Mouse (Mus musculus) forebrain, embryonic 11.5 days (tissue): ENCODE results near the gene Dcun1d5. TPM values are rescaled to one million over a fixed set of nuclear protein-coding genes. Genes with fewer than 3 reads are reported as not detected.

Experiments
- ATAC-seq: fragments of 200-750 bp; cut with Nextera tagmentation; replicated peaks from 2 replicates; pipeline ENCODE4 v1.8.0; 2017; ENCODE audit warnings: moderate TSS enrichment; ENCODE audit not compliant: low FRiP score
- DNase-seq: peaks from one replicate; pipeline ENCODE4 v3.0.0-alpha.2; 2017; ENCODE audit warnings: low spot score
- H3K27ac ChIP-seq: fragments of 300-500 bp; sonication (generic); 2 replicates; pipeline ENCODE4 v1.5.1; 2014; ENCODE audit warnings: low read depth, low read length
- H3K27me3 ChIP-seq: fragments of 300-500 bp; sonication (generic); 2 replicates; pipeline ENCODE4 v1.6.1; 2014; ENCODE audit warnings: mild to moderate bottlenecking, low read length, mixed read lengths; ENCODE audit not compliant: control insufficient read depth, insufficient read depth
- H3K36me3 ChIP-seq: fragments of 300-500 bp; sonication (generic); 2 replicates; pipeline ENCODE4 v1.6.1; 2014; ENCODE audit warnings: mild to moderate bottlenecking, low read length, moderate library complexity, mixed read lengths; ENCODE audit not compliant: control insufficient read depth, insufficient read depth
- H3K4me1 ChIP-seq: fragments of 300-500 bp; sonication (generic); replicated peaks from 2 replicates; pipeline ENCODE4 v1.6.1; 2014; ENCODE audit warnings: low read length, mixed read lengths; ENCODE audit not compliant: control insufficient read depth, insufficient read depth
- H3K4me2 ChIP-seq: fragments of 300-500 bp; sonication (generic); 2 replicates; pipeline ENCODE4 v1.6.1; 2014; ENCODE audit warnings: low read depth, mild to moderate bottlenecking, low read length, moderate library complexity, mixed read lengths; ENCODE audit not compliant: severe bottlenecking
- H3K4me3 ChIP-seq: fragments of 300-500 bp; sonication (generic); 2 replicates; pipeline ENCODE4 v1.5.1; 2014; ENCODE audit warnings: low read depth, low read length
- H3K9ac ChIP-seq: fragments of 300-500 bp; sonication (generic); 2 replicates; pipeline ENCODE4 v1.6.1; 2014; ENCODE audit warnings: low read length
- H3K9me3 ChIP-seq: fragments of 300-500 bp; sonication (generic); 2 replicates; pipeline ENCODE4 v1.6.1; 2016; ENCODE audit warnings: low read length, mixed read lengths; ENCODE audit not compliant: control insufficient read depth
- WGBS: fragments of 180-500 bp; shearing (Covaris S2); extraction: QIAGEN DNeasy Blood & Tissue Kit; methylation state at CpG from one replicate; pipeline ENCODE4 v1.1.7; 2014; 5-methylcytosine and 5-hydroxymethylcytosine counted together
- polyA plus RNA-seq: library from polyadenylated mRNA; unstranded; fragments of >200 nt; fragmentation: Nextera tagmentation; extraction: Ambion mirVana; gene quantifications from 2 replicates; pipeline ENCODE4 v1.2.1, GENCODE M21; 2014

The Dcun1d5 gene
- polyA plus RNA-seq, result 140 and 141 TPM in 2 replicates

DNA sequence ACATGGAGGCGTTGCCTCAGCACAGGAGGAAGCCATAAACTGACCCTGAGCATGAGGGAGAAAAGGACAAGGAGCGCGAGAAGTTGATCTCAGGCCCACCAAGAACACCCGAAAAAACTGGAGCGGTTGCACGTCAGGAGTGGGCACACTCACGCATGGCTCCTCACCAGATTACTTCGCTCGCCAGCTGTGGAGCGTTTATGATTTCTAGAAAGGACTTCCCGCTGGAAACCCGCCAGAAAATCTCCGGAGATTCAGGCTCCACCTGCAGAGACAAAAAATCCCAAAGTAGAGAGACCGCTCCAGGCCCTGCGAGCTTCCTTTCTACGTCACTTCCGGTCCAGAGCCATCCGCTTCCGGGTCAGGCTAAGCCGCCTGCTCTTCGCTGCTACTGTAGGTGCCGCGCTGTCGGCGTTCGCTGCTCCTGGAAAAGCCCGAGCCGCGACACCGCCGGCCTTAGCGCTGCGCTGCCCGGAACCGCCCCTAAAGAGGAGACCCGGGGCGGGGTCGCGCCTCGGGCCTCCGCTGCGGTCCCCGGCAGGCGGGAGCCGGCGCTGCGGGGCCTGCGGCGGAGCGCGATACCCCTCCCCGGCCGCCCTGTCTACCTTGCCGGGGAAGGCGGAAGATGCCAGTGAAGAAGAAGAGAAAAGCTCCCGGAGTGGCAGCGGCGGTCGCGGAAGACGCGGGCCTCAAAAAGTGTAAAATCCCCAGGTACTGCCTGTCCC is at the start of gene Dcun1d5, which contains the start of gene Dync2h1:
Gene Dcun1d5, plus strand, starts transcription at position 349 of the 725 bp plus-strand sequence.
Gene Dync2h1, minus strand, starts transcription at position 275 of the 725 bp plus-strand sequence.
- no peaks in the 10 kb centered on the region for H3K27me3 ChIP-seq
- no peaks in the 10 kb centered on the region for H3K9me3 ChIP-seq
- peak within 1 kb of the TSS; percentile 89 for H3K4me3 ChIP-seq
- peak within 1 kb of the TSS; percentile 84 for H3K4me2 ChIP-seq
- no peaks in the 10 kb centered on the region for H3K36me3 ChIP-seq
- ATAC-seq, result peak; percentile 99
- H3K4me1 ChIP-seq, result no peaks in the 10 kb centered on the region
- peak within 1 kb of the TSS; percentile 86 for H3K9ac ChIP-seq
- peak; percentile 91 for DNase-seq
- peak within 1 kb of the TSS; percentile 89 for H3K27ac ChIP-seq
- WGBS, result 1% methylated on average over 62 of the region's 62 CpGs

DNA sequence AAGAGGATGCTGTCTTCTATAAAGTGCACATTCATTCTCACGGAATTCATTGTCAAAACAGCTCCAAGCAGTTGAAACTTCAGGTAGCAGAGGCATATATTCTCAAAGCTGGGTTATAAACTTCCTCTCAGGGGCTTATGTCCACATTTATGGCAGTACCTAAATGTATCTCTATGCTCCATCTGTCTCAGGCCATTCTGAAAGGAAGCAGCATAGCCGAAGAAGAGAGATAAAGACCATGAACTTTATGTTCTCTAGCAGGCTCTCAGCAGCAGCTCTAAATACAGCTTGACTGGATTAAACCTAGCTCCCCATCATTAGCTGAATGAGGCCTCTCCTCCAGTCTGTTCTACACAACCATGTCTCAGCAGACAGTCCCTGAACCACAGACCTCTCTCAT is 29.9 kb upstream of the Dcun1d5 start:
- ATAC-seq, result no peak

DNA sequence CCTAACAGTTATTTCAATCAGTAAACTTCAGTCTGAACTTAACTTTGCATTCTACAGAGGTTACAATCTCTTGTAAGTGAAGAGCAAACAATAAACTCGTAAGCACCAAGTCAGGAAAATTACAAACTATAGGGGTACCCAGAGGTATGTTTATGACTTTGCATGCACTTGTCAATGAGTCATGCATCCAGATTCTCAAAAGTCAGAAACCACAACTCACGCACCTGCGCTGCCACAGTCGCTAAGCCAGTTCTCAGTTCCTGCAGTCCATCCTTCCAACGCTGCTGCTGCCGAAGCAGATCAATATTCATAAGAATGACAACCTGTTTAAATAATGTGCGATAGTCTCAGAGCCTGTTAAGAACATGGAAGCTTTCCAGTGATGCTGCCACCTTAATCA is 25.7 kb upstream of the Dcun1d5 start:
- DNase-seq (no peak), ATAC-seq (no peak)
- Histone ChIP-seq H3K9ac (no peak overlapping the region), H3K36me3 (no peaks in the 10 kb centered on the region; the same call in 1 of the 2 replicates), H3K27ac (no peak overlapping the region), H3K4me2 (no peak overlapping the region), H3K4me1 (no peaks in the 10 kb centered on the region), H3K9me3 (no peaks in the 10 kb centered on the region), H3K4me3 (no peak overlapping the region), H3K27me3 (no peaks in the 10 kb centered on the region)
- 96% methylated on average over 7 of the region's 7 CpGs for WGBS

More for the DNA sequence above, 29.9 kb upstream of the Dcun1d5 start:
- H3K9ac ChIP-seq, result no peak overlapping the region
- no peak overlapping the region for H3K27ac ChIP-seq
- no peaks in the 10 kb centered on the region for H3K27me3 ChIP-seq
- no peak overlapping the region for H3K4me2 ChIP-seq
- no peak for DNase-seq
- H3K4me1 ChIP-seq, result no peaks in the 10 kb centered on the region
- no peak overlapping the region for H3K4me3 ChIP-seq
- H3K9me3 ChIP-seq, result no peaks in the 10 kb centered on the region
- H3K36me3 ChIP-seq, result no peaks in the 10 kb centered on the region; the same call in 1 of the 2 replicates
- WGBS, result 96% methylated on average over 2 of the region's 2 CpGs

DNA sequence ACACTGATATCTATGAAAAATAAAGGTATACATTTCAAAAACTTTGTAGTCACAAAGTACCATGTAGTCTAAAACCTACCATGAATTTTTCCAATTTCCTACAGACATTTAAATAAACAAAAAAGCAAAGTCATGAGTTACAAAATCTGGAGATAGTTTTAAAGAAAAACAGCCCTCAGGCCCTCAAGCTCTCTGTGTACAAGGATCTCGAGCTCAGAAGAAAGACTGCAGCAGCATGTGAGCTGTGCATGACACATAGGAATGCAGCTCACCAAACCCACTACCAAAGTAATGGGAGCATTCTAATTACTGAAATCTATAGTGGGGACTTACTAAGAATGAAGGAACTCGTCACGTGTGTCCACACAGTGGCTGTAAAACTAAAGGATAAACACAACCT is 24.6 kb upstream of the Dcun1d5 start:
- no peak for ATAC-seq
- Histone ChIP-seq H3K9ac (no peak overlapping the region), H3K27me3 (no peaks in the 10 kb centered on the region), H3K4me3 (no peak overlapping the region), H3K4me2 (no peak overlapping the region), H3K27ac (no peak overlapping the region), H3K36me3 (no peaks in the 10 kb centered on the region; the same call in 1 of the 2 replicates), H3K4me1 (no peaks in the 10 kb centered on the region), H3K9me3 (no peaks in the 10 kb centered on the region)
- WGBS, result 66% methylated on average over 3 of the region's 3 CpGs
- DNase-seq, result no peak

DNA sequence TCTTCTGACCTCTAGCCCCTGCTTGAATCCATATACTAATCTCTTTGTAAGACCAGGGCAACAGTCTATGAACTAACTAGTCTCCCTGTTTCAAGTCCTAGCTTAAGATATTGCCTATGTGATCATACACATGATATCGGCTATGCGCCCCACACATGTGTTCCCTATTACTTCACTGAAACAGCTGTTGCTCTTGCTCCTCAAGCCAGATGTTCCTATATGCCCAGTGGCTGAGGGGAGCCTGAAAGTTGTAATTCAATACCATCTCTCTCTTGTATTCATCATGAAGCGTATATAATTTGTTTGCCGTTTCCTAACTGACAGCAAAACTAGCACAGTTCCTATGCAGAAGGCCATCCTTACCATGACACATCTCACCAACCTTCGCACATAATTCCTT is 23.6 kb upstream of the Dcun1d5 start:
- WGBS, result 85% methylated on average over 5 of the region's 5 CpGs
- Histone ChIP-seq H3K4me3 (no peak overlapping the region), H3K4me2 (no peak overlapping the region), H3K36me3 (no peaks in the 10 kb centered on the region; the same call in 1 of the 2 replicates), H3K27me3 (no peaks in the 10 kb centered on the region), H3K4me1 (no peaks in the 10 kb centered on the region), H3K9me3 (no peaks in the 10 kb centered on the region), H3K9ac (no peak overlapping the region), H3K27ac (no peak overlapping the region)
- ATAC-seq, result no peak
- DNase-seq, result peak; percentile 45

DNA sequence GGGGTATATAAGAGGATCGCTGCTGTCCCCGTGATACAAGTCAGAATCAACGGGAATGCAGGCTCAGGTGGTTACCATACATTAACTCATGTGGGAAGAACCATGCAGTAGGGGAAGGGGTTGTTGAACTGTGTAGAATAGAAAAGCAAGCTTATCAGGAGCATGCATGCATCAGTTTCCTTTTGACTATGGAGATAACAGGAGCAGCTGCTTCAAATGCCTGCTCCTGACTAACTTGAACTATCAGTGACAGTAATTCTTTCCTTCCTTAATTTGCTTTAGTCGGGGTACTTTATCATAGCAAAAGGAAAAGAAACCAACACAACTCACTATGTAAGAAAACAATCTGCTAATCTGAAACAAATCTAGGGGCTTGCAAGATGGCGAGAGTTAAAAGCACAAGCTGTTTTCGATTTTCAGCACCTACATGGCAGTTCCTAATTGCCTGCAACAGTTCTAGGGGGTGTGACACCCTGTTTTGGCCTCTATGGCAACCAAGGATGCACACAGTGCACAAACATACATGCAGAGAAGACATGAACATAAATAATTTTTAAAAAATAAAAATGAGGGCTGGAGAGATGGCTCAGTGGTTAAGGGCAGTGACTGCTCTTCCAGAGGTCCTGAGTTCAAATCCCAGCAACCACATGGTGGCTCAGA is 16.9 kb upstream of the Dcun1d5 start:
- Histone ChIP-seq H3K27ac (no peak overlapping the region), H3K4me3 (no peak overlapping the region), H3K9ac (no peak overlapping the region), H3K4me2 (no peak overlapping the region), H3K9me3 (no peaks in the 10 kb centered on the region), H3K27me3 (no peaks in the 10 kb centered on the region), H3K4me1 (no peaks in the 10 kb centered on the region), H3K36me3 (no peaks in the 10 kb centered on the region; the same call in 1 of the 2 replicates)
- 92% methylated on average over 6 of the region's 6 CpGs for WGBS
- ATAC-seq (no peak), DNase-seq (no peak)

DNA sequence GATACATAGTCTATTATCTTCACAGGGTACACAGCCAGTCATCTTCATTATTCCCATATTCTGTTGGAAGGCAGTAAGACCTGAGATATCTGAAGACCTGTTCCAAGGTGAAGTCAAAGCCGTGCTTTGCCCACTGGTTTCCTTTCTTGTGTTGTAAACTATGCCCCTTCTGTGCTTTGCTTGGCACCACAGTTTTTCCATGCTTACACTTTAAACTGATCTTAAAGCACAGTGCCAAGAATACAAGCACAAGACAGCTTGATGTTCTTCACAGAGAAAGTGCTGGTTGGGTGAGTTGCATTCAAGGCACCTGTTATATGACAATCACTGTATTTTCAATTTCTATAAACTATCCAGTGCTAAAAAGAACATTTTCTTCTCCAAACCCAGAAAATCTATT is 10.6 kb upstream of the Dcun1d5 start:
- no peaks in the 10 kb centered on the region; the same call in 1 of the 2 replicates for H3K36me3 ChIP-seq
- H3K9me3 ChIP-seq, result no peaks in the 10 kb centered on the region
- H3K27me3 ChIP-seq, result no peaks in the 10 kb centered on the region
- H3K9ac ChIP-seq, result no peak overlapping the region
- DNase-seq, result no peak
- H3K27ac ChIP-seq, result no peak overlapping the region
- no peak overlapping the region for H3K4me3 ChIP-seq
- no peak overlapping the region for H3K4me2 ChIP-seq
- no peak for ATAC-seq
- 97% methylated on average over 1 of the region's 1 CpGs for WGBS
- H3K4me1 ChIP-seq, result no peaks in the 10 kb centered on the region

DNA sequence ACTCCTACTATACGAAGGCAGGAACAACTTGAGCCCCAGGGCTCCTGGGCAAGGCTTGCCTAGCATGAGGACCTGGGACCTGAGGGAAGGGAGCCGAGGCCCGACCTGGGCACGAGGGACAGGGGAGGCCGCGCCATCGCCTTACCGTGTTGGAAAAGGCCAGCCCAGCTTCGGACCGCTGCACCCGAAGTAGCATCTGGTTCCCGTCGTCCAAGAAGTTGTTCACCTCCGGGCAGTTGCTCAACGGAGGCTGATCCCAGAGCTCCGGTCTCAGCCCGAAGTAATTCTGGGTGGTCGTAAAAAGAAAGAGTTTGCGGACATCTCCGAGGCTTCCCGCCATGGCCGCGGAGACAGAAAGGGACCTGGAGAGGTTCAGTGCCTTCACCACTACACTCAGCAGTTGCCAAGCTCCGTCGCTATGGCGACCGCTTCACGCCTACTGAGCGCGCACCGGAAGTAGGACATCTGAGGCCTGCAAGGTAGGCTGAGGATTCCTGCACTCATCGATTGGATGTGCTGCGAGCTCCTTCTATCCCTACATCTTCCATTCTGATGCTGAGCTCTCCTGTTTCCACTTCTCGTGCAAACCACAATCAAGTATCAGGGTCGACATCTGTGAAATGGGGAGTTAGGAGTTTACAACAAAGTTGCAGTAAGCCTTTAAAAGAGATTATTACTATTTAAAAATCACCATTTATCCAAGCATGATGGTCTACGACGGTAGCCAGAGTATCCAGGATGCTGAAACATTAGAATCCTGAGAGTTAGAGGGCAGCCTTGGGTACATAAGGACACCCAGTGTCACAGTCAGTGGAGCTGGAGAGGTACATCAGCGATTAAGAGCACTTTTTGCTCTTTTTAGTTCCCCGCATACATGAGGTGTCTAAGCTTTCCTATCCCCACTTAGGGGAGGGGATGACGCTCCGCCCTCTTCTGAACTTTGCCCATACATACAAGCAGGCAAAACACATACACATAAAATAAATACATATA is 7.4 kb upstream of the Dcun1d5 start:
- H3K9ac ChIP-seq, result peak overlapping the region; percentile 73
- H3K9me3 ChIP-seq, result no peaks in the 10 kb centered on the region
- no peaks in the 10 kb centered on the region for H3K36me3 ChIP-seq
- DNase-seq (peak; percentile 92), ATAC-seq (peak; percentile 99)
- H3K4me2 ChIP-seq, result peak overlapping the region; percentile 76
- no peak overlapping the region for H3K27ac ChIP-seq
- H3K27me3 ChIP-seq, result no peaks in the 10 kb centered on the region
- 10% methylated on average over 41 of the region's 41 CpGs for WGBS
- peak overlapping the region; percentile 53 for H3K4me3 ChIP-seq
- H3K4me1 ChIP-seq, result no peaks in the 10 kb centered on the region
